Comparison of ENCODE assay signal across 8 mouse cellular contexts in the genomic region with DNA sequence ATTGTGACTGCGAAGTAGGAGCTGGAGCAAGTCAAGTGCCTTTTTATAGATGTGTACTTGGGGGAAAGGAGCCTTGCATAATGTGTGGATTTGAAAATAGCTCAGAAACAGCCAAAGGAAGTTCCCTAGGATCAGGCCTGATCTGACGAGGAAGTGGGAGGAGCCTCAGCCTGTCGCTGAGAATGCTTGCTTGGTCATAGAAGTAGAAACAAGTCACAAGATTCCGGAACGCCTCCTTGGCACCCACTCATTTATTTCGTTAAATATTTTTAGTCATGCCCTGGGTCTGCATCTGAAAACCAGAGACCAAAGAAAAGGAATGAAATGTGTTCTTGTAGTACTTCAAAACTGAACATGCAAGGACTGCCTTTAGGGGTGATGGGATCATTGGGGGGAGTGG. TPM values are rescaled to one million over a fixed set of nuclear protein-coding genes. Genes with fewer than 3 reads are reported as not detected.
DNase-seq lines count a peak whose midpoint lies in the region; ATAC-seq and TF ChIP-seq lines count a peak whose summit lies in the region.

No protein-coding gene starts in this region.

- no peaks in the 10 kb centered on the region for H3K9me3 ChIP-seq in hindbrain, embryonic 13.5 days
- H3K9me3 ChIP-seq in limb, embryonic 10.5 days (replicated peaks): no peaks in the 10 kb centered on the region
- no peaks in the 10 kb centered on the region for H3K9me3 ChIP-seq in midbrain, embryonic 10.5 days (replicated peaks)
- no peaks in the 10 kb centered on the region for H3K9me3 ChIP-seq in stomach, postnatal 0 days (ENCODE audit: control insufficient read depth, low read length)

- intact Hi-C loops in left cerebral cortex, postnatal 4 days (cut with DNase I): no loop called here

- H3K36me3 ChIP-seq in hindbrain, embryonic 13.5 days: peaks cover 41% of the 10 kb centered on the region
- peaks cover 53% of the 10 kb centered on the region for H3K36me3 ChIP-seq in limb, embryonic 10.5 days
- H3K36me3 ChIP-seq in midbrain, embryonic 10.5 days: peaks cover 59% of the 10 kb centered on the region
- peaks cover 6% of the 10 kb centered on the region; the same call in 1 of the 2 replicates for H3K36me3 ChIP-seq in stomach, postnatal 0 days (ENCODE audit: control insufficient read depth, insufficient read depth, low read length)

- peak overlapping the region; percentile 93 for H3K27ac ChIP-seq in hindbrain, embryonic 13.5 days
- peak overlapping the region; percentile 93 for H3K27ac ChIP-seq in limb, embryonic 10.5 days
- H3K27ac ChIP-seq in midbrain, embryonic 10.5 days (replicated peaks): peak overlapping the region; percentile 94; the same call in 1 of the 2 replicates
- peak overlapping the region; percentile 96 for H3K27ac ChIP-seq in stomach, postnatal 0 days (replicated peaks)

- no peak overlapping the region for H3K9ac ChIP-seq in hindbrain, embryonic 13.5 days
- no peak overlapping the region for H3K9ac ChIP-seq in stomach, postnatal 0 days (ENCODE audit: low read length)

- H3K27me3 ChIP-seq in hindbrain, embryonic 13.5 days: no peaks in the 10 kb centered on the region
- H3K27me3 ChIP-seq in limb, embryonic 10.5 days (ENCODE audit: low read depth, poor library complexity, severe bottlenecking): no peaks in the 10 kb centered on the region
- peaks cover 15% of the 10 kb centered on the region for H3K27me3 ChIP-seq in midbrain, embryonic 10.5 days (ENCODE audit: low read depth, poor library complexity, severe bottlenecking)
- no peaks in the 10 kb centered on the region for H3K27me3 ChIP-seq in stomach, postnatal 0 days (ENCODE audit: control insufficient read depth, insufficient read depth, low read length)

- TF ChIP-seq EP300 in stomach, postnatal 0 days (optimal IDR thresholded peaks at IDR 0.05): no peak

- peak overlapping the region; percentile 57 for H3K4me3 ChIP-seq in hindbrain, embryonic 13.5 days
- H3K4me3 ChIP-seq in limb, embryonic 10.5 days: peak overlapping the region; percentile 66
- peak overlapping the region; percentile 67; the same call in 1 of the 2 replicates for H3K4me3 ChIP-seq in midbrain, embryonic 10.5 days
- H3K4me3 ChIP-seq in stomach, postnatal 0 days (ENCODE audit: low read depth, low read length): peak overlapping the region; percentile 56

- TF ChIP-seq CTCF in stomach, postnatal 0 days (IDR thresholded peaks at IDR 0.05; ENCODE audit: low read depth): no peak

- 50% methylated on average over 6 of the region's 6 CpGs for WGBS in hindbrain, embryonic 13.5 days
- 50% methylated on average over 6 of the region's 6 CpGs for WGBS in limb, embryonic 10.5 days
- WGBS in midbrain, embryonic 10.5 days: 47% methylated on average over 6 of the region's 6 CpGs
- WGBS in stomach, postnatal 0 days: 21% methylated on average over 6 of the region's 6 CpGs

- no peak for ATAC-seq in hindbrain, embryonic 13.5 days (ENCODE audit: low FRiP score)
- ATAC-seq in stomach, postnatal 0 days (ENCODE audit: low FRiP score, low TSS enrichment): no peak

- H3K4me2 ChIP-seq in hindbrain, embryonic 13.5 days: peak overlapping the region; percentile 80
- H3K4me2 ChIP-seq in stomach, postnatal 0 days (replicated peaks; ENCODE audit: low read depth): peak overlapping the region; percentile 79

- H3K4me1 ChIP-seq in hindbrain, embryonic 13.5 days (replicated peaks): peaks cover 70% of the 10 kb centered on the region
- peaks cover 55% of the 10 kb centered on the region for H3K4me1 ChIP-seq in limb, embryonic 10.5 days
- peaks cover 78% of the 10 kb centered on the region for H3K4me1 ChIP-seq in midbrain, embryonic 10.5 days
- peaks cover 3% of the 10 kb centered on the region; the same call in 1 of the 2 replicates for H3K4me1 ChIP-seq in stomach, postnatal 0 days (replicated peaks; ENCODE audit: control insufficient read depth, insufficient read depth)

- DNase-seq in left cerebral cortex, adult 11 months (ENCODE audit: low spot score): peak; percentile 79
- DNase-seq in left cerebral cortex, postnatal 4 days: no peak
- peak; percentile 93 for DNase-seq in brain, adult 2 months (ENCODE audit: low read depth, low spot score)
- peak; percentile 86 to 87 for DNase-seq in frontal cortex, adult 2 months (ENCODE audit: extremely low spot score in 1 of 2, low spot score in 1 of 2)
- no peak for DNase-seq in limb, embryonic 10.5 days (ENCODE audit: low spot score)
- no peak for DNase-seq in midbrain, embryonic 10.5 days (ENCODE audit: low spot score)
- peak; percentile 65 for DNase-seq in stomach, postnatal 0 days (ENCODE audit: low spot score)

RNA-seq across cellular contexts. Expression of a gene that starts 8.3 kb away (rescaled TPM):
- total RNA-seq in left cerebral cortex, postnatal 4 days (2021): 10 to 100 TPM; 36.7 to 36.8 TPM
- polyA plus RNA-seq in frontal cortex, adult 2 months (2012; rRNA removed): 18.2 and 20.8 TPM in 2 replicates
- 9.0 and 9.1 TPM in 2 replicates for polyA plus RNA-seq in hindbrain, embryonic 13.5 days (2015; fragmentation: Nextera tagmentation; extraction: Ambion mirVana)
- 4.8 and 5.7 TPM in 2 replicates for polyA plus RNA-seq in limb, embryonic 10.5 days (2016; fragmentation: Nextera tagmentation; extraction: Ambion mirVana)
- 4.2 and 5.5 TPM in 2 replicates for polyA plus RNA-seq in midbrain, embryonic 10.5 days (2016; fragmentation: Nextera tagmentation; extraction: Ambion mirVana)
- polyA plus RNA-seq in stomach, postnatal 0 days (2015; fragmentation: Nextera tagmentation; extraction: Ambion mirVana): 2.5 and 2.6 TPM in 2 replicates

RNA-seq across cellular contexts. Expression of a gene that starts 57.9 kb away (rescaled TPM):
- 10 to 100 TPM; 65.3 to 72.8 TPM for total RNA-seq in left cerebral cortex, postnatal 4 days (2021)
- 71.9 and 80.2 TPM in 2 replicates for polyA plus RNA-seq in frontal cortex, adult 2 months (2012; rRNA removed)
- 17.8 and 19.1 TPM in 2 replicates for polyA plus RNA-seq in hindbrain, embryonic 13.5 days (2015; fragmentation: Nextera tagmentation; extraction: Ambion mirVana)
- 3.0 and 4.1 TPM in 2 replicates for polyA plus RNA-seq in limb, embryonic 10.5 days (2016; fragmentation: Nextera tagmentation; extraction: Ambion mirVana)
- 7.6 and 9.5 TPM in 2 replicates for polyA plus RNA-seq in midbrain, embryonic 10.5 days (2016; fragmentation: Nextera tagmentation; extraction: Ambion mirVana)
- 3.4 and 4.1 TPM in 2 replicates for polyA plus RNA-seq in stomach, postnatal 0 days (2015; fragmentation: Nextera tagmentation; extraction: Ambion mirVana)

RNA-seq across cellular contexts. Expression of a gene that starts 58.9 kb away (rescaled TPM):
- total RNA-seq in left cerebral cortex, postnatal 4 days (2021): 10 to 100 TPM; 37.7 to 42.4 TPM
- 15.6 and 17.6 TPM in 2 replicates for polyA plus RNA-seq in frontal cortex, adult 2 months (2012; rRNA removed)
- 29.4 and 29.6 TPM in 2 replicates for polyA plus RNA-seq in hindbrain, embryonic 13.5 days (2015; fragmentation: Nextera tagmentation; extraction: Ambion mirVana)
- 55.3 and 61.4 TPM in 2 replicates for polyA plus RNA-seq in limb, embryonic 10.5 days (2016; fragmentation: Nextera tagmentation; extraction: Ambion mirVana)
- polyA plus RNA-seq in midbrain, embryonic 10.5 days (2016; fragmentation: Nextera tagmentation; extraction: Ambion mirVana): 46.3 and 49.7 TPM in 2 replicates
- 22.3 and 22.5 TPM in 2 replicates for polyA plus RNA-seq in stomach, postnatal 0 days (2015; fragmentation: Nextera tagmentation; extraction: Ambion mirVana)

Comparison
In these comparisons a context has a peak if more than half of its experiments do, and no peak if none do; other contexts are left out.
1. DNase-seq: peak in left cerebral cortex, adult 11 months (single experiment), brain, adult 2 months (single experiment), frontal cortex, adult 2 months (2 of 2) and stomach, postnatal 0 days (single experiment); none in left cerebral cortex, postnatal 4 days (single experiment), limb, embryonic 10.5 days (single experiment) and midbrain, embryonic 10.5 days (single experiment).
2. Peak in every context shown above with its lines, with median percentiles within 50 percentile points of each other: H3K27ac ChIP-seq and H3K4me3 ChIP-seq.